Mouse (Mus musculus) c-Kit-positive CD71-positive TER-119-positive erythroid progenitor cells, embryonic 14.5 days (primary cell): Measurements from ENCODE around the gene Pdgfa.

ENCODE experiments used
- DNase-seq: peaks from one replicate; pipeline ENCODE4 v3.0.0-alpha.2; 2013; ENCODE audit warnings: low spot score

Gene Pdgfa

GRCm38 (mm10) chr5:138953986-138954385 is 43.2 kb downstream of the Pdgfa start:
- DNase-seq = no peak

GRCm38 (mm10) chr5:138952969-138953368 is 44.2 kb downstream of the Pdgfa start:
- DNase-seq = no peak

GRCm38 (mm10) chr5:138951305-138951704 is 45.9 kb downstream of the Pdgfa start:
- no peak for DNase-seq

- no peak for DNase-seq
These were observed 48.0 kb downstream of the Pdgfa start for GRCm38 (mm10) chr5:138949165-138949564.

GRCm38 (mm10) chr5:138948031-138948980 is 48.9 kb downstream of the Pdgfa start:
- no peak for DNase-seq

- DNase-seq = no peak
These were observed 49.7 kb downstream of the Pdgfa start for GRCm38 (mm10) chr5:138947487-138947886.

GRCm38 (mm10) chr5:138946931-138947330 is 50.2 kb downstream of the Pdgfa start:
- no peak for DNase-seq

- DNase-seq = no peak
These were observed 52.2 kb downstream of the Pdgfa start for GRCm38 (mm10) chr5:138945011-138945410.

- DNase-seq = no peak
These were observed 52.6 kb downstream of the Pdgfa start for GRCm38 (mm10) chr5:138944551-138944950.

GRCm38 (mm10) chr5:138941842-138942241 is 55.3 kb downstream of the Pdgfa start:
- DNase-seq = no peak

- no peak for DNase-seq
These were observed 56.6 kb downstream of the Pdgfa start for GRCm38 (mm10) chr5:138940576-138940975.

GRCm38 (mm10) chr5:138938572-138939163 is 58.5 kb downstream of the Pdgfa start:
- DNase-seq = no peak

- DNase-seq = no peak
These were observed 60.6 kb downstream of the Pdgfa start for GRCm38 (mm10) chr5:138936399-138937089.

GRCm38 (mm10) chr5:138934540-138934939 is 62.6 kb downstream of the Pdgfa start:
- no peak for DNase-seq

- DNase-seq = no peak
These were observed 64.4 kb downstream of the Pdgfa start for GRCm38 (mm10) chr5:138932460-138933432.

GRCm38 (mm10) chr5:138931836-138932235 is 65.3 kb downstream of the Pdgfa start:
- DNase-seq = no peak

GRCm38 (mm10) chr5:138929879-138930507 is 67.2 kb downstream of the Pdgfa start:
- DNase-seq = no peak
